Mouse (Mus musculus): ENCODE data around the gene Rbm33. TPM values are rescaled to one million over a fixed set of nuclear protein-coding genes. Genes with fewer than 3 reads are reported as not detected.

Gene Rbm33
- 5.6 TPM for polyA plus RNA-seq (2017; shearing (Covaris generic))

GRCm38 (mm10) chr5:28316722-28317245 lies at the start of gene Rbm33:
Gene Rbm33, plus strand, starts transcription at chr5:28317121.

GRCm38 (mm10) chr5:28466760-28467306 lies 149.9 kb downstream of the Rbm33 start, which contains the start of gene Shh:
Gene Shh, minus strand, starts transcription at chr5:28467256.

Other genes with a start within 250 kb of the Rbm33 start
- 10.6 TPM for gene Insig1, start 245.8 kb upstream of the Rbm33 start, polyA plus RNA-seq (2017; shearing (Covaris generic))
- gene En2, start 151.4 kb upstream of the Rbm33 start, polyA plus RNA-seq (2017; shearing (Covaris generic)): not detected
- gene Cnpy1, start 71.3 kb upstream of the Rbm33 start, polyA plus RNA-seq (2017; shearing (Covaris generic)): not detected
- not detected for gene Shh, start 150.1 kb downstream of the Rbm33 start, polyA plus RNA-seq (2017; shearing (Covaris generic))